Mouse (Mus musculus) retina, postnatal 1 day (tissue): ENCODE measurements around the gene Hsf5.

Source experiments
- DNase-seq: peaks from one replicate; pipeline ENCODE4 v3.0.0-alpha.2; 2012

Gene Hsf5

GRCm38 (mm10) chr11:87654693-87655092 lies 37.7 kb downstream of the Hsf5 start:
- DNase-seq, result no peak

GRCm38 (mm10) chr11:87659216-87659615 lies 42.3 kb downstream of the Hsf5 start:
- DNase-seq, result no peak

DNA sequence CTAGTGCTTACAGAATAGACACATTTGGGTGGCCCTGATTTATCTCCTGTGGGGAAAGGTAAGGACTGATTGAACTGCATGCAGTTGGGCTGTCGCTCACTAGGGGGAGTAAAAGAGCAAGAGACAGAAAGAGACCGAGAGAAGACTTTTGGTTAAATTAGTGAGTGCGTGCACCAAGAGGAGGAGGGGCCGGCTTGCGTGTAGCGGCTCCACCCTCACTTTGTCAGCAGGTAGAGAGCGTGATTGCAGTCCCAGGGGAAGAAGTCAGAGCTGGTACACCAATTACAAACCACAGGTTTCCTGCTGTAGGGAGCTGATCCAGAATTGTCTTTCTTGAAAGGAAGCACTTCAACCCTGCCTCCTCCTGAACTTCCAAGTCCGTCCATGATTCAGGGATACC lies 45.4 kb downstream of the Hsf5 start, which contains the start of gene Rnf43:
TSS of gene Rnf43 (plus strand) at position 316 of the 400 bp plus-strand sequence.
- peak; percentile 88 for DNase-seq

GRCm38 (mm10) chr11:87662822-87663221 lies 45.9 kb downstream of the Hsf5 start:
- DNase-seq, result no peak

DNA sequence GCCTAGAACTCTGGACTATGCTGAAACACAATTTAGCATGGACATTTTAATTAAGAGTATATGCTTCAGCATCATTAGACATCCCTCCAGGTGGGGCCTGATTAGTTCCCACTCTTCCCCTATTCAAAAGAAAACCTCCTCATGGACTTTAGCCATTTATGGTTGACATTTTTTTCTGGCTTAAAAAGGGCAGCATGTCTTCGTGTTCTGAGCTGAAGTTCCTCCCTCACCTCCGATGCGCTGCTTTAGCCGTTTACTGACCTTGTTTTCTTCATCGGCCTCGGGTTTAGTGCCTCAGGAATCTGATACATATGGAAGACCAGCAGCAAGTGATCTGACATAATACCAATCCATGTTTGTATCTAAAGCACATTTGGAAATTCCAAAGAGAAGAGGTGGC lies 47.0 kb downstream of the Hsf5 start:
- no peak for DNase-seq

DNA sequence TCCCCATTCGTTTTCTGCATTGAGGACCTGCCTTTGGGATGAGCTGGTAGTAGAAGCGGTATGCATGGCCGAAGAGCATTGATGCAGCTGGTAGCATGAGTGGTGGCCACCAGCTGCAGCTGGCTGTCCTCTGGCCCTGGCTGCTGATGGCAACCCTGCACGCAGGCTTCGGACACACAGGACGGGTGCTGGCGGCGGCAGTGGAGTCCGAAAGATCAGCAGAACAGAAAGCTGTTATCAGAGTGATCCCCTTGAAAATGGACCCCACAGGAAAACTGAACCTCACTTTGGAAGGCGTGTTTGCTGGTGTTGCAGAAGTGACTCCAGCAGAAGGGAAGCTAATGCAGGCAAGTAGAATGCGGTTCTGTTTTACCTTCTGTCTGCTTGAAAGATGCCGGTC lies 47.6 kb downstream of the Hsf5 start:
- DNase-seq, result no peak

DNA sequence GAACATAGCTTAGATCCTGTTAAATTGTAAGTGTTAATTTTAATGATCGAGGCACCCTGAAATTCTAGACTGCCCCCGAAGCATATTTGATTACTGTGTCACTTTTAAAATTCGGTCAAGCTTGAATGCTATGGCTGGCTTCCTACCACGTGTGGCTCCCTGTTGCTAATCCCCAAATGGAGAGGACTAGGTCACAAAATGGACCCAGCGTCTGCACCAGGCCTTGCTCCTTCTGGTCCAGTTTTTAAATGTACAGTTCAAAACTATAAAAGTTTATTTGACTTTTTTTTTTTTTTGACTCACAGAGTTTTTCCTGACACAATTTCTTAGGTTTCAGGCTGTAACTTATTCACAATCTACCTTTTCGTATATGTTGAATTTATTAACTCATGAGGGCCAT lies 48.3 kb downstream of the Hsf5 start:
- DNase-seq, result peak; percentile 4

GRCm38 (mm10) chr11:87665658-87666057 lies 48.7 kb downstream of the Hsf5 start:
- DNase-seq, result no peak

- DNase-seq, result no peak
Observed at GRCm38 (mm10) chr11:87666256-87667035, 49.5 kb downstream of the Hsf5 start.

DNA sequence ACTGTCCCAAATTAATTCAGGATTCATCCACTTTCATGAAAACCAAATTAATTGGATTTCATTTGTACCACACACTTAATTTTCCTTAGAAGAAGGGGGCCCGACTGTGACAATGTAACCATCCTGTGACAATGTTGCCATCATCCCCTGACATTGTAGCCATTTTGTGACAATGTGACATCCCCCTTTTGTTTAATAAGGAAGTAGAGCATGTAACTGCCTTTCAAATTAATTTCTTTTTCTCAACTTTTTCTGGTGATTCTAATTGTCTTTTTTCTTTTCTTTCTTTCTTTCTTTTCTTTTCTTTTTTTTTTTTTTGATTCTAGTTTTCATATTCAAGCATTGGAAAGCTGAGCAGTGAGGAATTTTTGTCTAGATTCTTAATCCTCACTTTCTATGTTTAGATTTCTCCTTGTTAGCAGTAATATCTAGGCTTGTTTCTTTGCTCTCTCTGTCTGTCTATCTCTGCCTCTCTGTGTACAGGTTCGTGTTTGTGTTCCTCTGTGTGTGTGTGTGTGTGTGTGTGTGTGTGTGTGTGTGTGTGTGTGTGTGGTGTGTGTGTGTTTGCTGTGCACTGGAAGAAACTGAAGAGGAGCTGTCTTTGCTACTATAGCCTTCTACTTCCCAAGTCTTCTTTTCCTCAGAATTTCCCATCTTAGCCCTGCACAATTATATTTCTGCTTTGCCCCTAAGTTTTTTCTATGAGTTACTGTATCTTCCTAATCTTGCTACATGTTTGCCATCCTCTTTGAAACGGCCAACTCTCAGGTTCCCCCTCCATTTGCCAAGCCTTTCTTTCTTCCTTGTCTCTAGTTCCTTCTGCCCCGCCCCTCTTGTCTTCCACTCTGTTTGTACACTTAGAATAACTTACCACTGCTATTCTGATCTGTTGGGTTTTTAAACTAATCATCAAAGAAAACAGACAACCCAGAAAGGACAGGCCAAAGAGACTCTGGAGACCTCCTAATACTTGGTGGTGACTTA lies 50.4 kb downstream of the Hsf5 start:
- no peak for DNase-seq

DNA sequence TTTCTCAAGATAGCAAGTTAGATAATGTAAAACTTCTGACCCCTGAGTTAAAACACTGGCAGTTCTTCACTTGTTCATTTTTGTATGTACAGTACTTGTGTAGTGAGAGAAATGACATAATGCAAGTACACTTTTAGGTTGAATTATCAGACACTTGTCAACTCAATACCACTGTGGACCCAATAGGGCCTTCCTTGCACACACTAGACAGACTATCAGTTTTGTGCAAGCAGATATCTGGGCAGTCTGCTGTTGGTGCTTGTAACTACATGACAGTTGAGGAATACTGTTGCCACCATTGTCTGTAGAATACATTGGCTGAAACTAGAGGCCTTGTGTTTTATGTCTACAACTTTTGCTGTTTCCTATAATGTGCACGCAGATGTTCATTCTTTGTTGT lies 56.3 kb downstream of the Hsf5 start:
- DNase-seq, result no peak

DNA sequence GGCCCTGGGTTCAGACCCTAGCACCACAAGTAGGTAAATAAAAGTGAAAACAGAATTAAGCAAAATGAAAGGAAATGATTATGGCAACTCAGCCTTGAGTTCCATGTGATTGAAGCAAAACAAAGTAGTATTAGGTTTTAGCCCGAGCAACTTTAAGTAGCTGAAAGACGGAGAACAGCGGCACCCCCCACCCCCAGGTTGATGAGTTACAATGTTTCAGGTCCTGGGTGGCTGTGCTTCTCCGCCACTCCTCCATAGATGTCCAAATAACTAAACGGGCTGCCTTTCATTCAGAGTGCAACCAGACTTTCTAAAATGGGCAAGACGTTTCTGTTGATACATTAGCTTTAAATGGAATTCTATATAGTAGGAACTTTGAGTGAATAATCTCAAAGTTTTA lies 58.6 kb downstream of the Hsf5 start:
- no peak for DNase-seq

GRCm38 (mm10) chr11:87677756-87678155 lies 60.8 kb downstream of the Hsf5 start:
- no peak for DNase-seq

GRCm38 (mm10) chr11:87678545-87678944 lies 61.6 kb downstream of the Hsf5 start:
- DNase-seq, result no peak

DNA sequence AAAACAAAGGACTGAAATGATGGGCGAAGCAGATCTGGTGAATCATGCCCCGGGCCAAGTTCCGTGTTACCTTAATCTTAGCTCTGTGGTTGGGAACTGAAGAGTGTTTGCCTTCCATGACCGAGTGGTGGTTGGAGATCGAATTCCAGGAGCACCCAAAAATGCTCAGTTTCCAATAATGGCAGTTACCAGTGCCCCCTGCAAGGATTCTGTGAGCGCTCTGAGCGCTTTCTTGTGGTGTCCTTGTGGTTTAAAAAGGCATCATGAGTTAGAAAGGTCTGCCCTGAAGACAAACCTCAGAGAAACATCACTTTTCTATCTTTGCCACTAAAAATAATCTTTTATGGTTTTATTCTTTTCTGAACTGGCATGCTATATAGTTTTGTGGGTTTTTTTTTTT lies 62.0 kb downstream of the Hsf5 start:
- no peak for DNase-seq

- DNase-seq, result no peak
Observed at GRCm38 (mm10) chr11:87680786-87681185, 63.8 kb downstream of the Hsf5 start.

DNA sequence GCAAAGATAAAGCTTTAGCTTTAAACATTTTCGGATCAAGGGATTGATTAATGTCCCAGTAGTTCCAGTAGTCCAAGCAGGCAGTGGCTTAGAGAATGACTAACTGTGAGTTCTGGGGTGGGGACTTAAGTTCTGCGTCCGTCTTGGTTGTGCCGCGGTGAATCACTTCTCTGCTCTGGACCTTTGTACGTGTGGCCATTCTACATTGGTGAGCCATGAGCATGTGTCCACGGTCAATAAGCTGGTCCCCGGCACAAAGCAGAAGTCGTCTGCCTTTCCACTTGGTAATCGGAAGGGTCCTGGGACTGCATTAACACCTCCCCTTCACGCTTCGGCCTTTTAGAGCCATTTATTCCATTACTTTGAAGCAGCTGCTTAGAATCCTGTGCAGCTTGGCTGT lies 65.1 kb downstream of the Hsf5 start:
- DNase-seq, result no peak

DNA sequence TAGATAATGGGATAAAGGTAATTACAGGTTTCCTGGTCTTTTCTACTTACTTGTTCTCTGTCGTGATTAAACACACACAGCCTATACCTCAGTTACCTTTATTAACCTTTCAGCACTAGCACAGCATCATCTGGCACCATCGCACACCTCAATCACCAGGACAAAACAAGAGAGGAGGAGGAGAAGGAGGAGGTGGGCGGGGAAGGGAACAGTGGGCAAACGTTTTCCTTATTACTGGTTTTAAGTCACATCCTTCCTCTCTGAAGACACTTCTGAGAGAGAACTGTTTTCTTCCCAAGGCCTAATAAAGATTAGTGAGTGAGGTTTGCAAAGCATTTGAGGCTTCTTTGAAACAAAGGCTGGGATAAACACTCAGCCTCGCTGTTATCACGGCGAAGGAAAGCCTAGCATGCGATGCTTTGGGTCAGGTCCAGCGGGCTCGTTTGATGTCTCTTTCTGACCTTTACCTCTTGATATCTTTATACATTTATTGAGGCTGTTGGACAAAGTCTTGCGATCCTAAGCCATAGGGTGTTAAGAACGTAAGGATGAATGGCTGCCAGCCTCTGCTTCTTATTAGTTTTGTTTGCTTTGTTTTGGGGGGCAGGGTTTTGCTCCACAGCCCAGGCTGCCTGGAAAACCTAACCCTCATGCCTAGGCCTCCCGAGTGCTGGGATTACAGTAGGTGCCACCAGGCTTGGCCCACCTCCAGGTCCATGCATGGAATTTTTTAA lies 66.0 kb downstream of the Hsf5 start:
- no peak for DNase-seq

DNA sequence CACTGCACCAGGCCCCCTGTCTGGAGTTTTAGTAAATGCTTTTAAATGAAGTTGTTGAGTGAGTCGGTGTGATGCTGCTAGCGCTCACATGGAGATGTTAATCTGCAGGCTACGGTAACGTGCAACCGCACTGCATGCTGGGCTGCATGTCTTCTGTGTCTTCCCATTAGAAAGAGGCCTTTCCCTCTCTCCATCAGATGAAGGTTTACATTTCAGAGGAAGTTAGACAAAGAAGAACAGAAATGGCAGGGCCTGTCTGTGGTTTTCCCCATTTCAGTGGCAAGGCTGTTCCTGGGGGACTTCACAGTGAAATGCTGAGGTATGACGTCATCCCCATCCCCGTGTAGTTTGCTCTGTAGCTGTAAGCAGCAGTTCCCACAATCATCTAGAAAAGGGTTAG lies 69.4 kb downstream of the Hsf5 start:
- peak; percentile 12 for DNase-seq

DNA sequence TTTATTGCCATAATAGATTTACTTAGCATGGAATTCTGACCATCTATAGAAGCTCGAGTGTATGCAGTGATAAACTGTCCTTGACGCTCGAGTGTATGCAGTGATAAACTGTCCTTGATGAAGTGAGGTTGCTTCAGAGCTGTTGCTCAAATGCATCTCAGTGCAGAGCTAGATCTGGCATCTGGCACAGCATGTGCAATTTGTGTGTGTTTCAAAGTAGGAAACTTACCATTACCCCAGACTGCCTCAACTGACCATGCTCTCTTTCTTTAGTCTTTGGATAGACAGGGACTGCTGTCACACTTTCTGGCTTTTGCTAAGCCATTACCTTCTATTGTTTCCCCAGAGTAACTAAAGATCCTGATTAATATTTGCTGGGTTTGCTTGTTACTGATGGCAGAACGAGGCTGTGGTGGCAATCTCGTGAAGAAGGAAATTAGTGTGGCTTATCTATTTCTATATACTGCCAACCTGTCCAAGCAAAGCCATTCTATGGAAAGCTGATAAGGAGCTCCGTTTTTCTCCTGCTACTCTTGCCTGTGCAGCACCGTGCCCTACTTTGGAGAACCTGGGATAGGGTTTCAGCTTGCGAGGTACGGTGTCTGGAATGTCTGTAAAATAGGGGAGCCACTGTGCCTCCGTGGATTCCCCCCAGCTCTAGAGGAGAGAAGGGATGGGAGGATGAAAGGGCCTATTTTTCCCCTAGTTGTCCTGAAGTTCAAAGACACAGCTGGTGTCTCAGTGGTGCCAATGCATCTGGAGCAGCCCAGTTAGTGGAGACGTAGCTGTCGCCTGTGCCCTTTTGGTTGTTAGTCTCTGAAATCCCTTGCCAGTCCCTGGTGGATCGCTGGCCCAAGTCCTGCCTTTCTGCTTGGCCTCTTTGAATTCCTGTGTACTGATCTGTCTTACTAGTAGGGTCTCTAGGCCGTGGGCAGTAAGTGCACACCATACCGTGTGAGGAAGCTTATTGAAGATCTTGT lies 70.6 kb downstream of the Hsf5 start:
- DNase-seq, result no peak

DNA sequence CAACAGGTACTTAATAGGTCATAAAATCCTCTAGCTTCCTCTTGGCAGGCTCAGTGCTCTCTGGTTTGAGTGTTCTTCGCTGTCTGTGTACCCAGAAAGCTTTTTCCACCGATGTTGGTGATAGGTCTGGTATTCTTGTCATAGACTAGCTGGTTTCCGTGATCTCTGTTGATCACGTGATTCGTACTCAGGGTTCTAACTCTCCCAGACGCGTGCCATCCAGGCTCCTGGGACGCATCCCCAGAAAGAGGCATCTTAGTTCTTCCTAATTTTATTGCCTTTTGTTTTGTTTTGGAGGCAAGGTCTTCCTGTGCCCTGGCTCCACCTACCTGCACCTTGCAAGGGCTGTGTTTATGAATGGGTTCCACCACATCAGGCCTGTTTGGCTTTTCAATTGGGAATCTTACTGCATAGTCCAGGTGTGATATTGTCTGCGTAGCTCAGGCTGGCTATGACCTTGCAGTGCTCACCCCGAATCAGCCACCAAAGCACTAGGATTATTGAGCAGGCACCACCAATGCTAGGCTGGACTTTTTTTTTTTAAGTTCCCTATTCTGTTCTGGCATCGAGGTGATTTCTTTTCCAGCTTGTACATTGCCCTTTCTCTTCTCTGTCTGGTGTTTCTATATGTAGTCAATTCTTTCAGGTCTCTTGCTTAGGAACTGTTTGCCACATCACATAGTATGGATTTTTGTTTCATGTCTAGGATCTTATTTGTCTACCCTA lies 71.7 kb downstream of the Hsf5 start:
- no peak for DNase-seq
